Mouse (Mus musculus) heart, embryonic 14.5 days (tissue): ENCODE results near the gene Flrt1. TPM values are rescaled to one million over a fixed set of nuclear protein-coding genes. Genes with fewer than 3 reads are reported as not detected.
A peak's percentile ranks its signal among the peaks of the same experiment; 100 is the strongest.

Source experiments
- ATAC-seq: fragments of 200-750 bp; cut with Nextera tagmentation; 2 replicates; pipeline ENCODE4 v1.8.0; 2017; ENCODE audit warnings: low read depth, moderate TSS enrichment; ENCODE audit not compliant: insufficient number of reproducible peaks, insufficient read depth, low FRiP score
- H3K27ac ChIP-seq, 2 experiments: fragments of 200-500 bp in 1 of 2; fragments of 300-500 bp in 1 of 2; sonication (generic) in 1 of 2; replicated peaks in 1 of 2; 2 replicates each; pipeline ENCODE4 v1.5.1; 2012 to 2014; ENCODE audit warnings: low read depth in 2 of 2, low read length in 2 of 2, control low read depth in 1 of 2, mild to moderate bottlenecking in 1 of 2, mixed read lengths in 1 of 2; ENCODE audit not compliant: control insufficient read depth in 1 of 2, insufficient read depth in 1 of 2
- H3K27me3 ChIP-seq: fragments of 300-500 bp; sonication (generic); 2 replicates; pipeline ENCODE4 v1.6.1; 2014; ENCODE audit warnings: mild to moderate bottlenecking, low read length, control low read depth; ENCODE audit not compliant: control insufficient read depth, insufficient read depth
- H3K36me3 ChIP-seq: fragments of 300-500 bp; sonication (generic); 2 replicates; pipeline ENCODE4 v1.6.1; 2014; ENCODE audit warnings: mild to moderate bottlenecking, control low read depth, low read length, mixed read lengths; ENCODE audit not compliant: control insufficient read depth, insufficient read depth
- H3K4me1 ChIP-seq, 2 experiments: fragments of 200-500 bp in 1 of 2; fragments of 300-500 bp in 1 of 2; sonication (generic) in 1 of 2; 2 replicates each; pipeline ENCODE4 v1.6.1; 2012 to 2014; ENCODE audit warnings: low read length in 2 of 2, control low read depth in 1 of 2, mixed read lengths in 1 of 2; ENCODE audit not compliant: control insufficient read depth in 2 of 2, insufficient read depth in 2 of 2
- H3K4me2 ChIP-seq: fragments of 300-500 bp; sonication (generic); 2 replicates; pipeline ENCODE4 v1.6.1; 2014; ENCODE audit warnings: mild to moderate bottlenecking, low read length
- H3K4me3 ChIP-seq, 2 experiments: fragments of 200-500 bp in 1 of 2; fragments of 300-500 bp in 1 of 2; sonication (generic) in 1 of 2; 2 replicates each; pipeline ENCODE4 v1.5.1; 2012 to 2014; ENCODE audit warnings: low read length in 2 of 2, mild to moderate bottlenecking in 2 of 2, control low read depth in 1 of 2, low read depth in 1 of 2, moderate library complexity in 1 of 2; ENCODE audit not compliant: control insufficient read depth in 1 of 2, insufficient read depth in 1 of 2
- H3K9ac ChIP-seq: fragments of 300-500 bp; sonication (generic); 2 replicates; pipeline ENCODE4 v1.6.1; 2014; ENCODE audit warnings: mild to moderate bottlenecking, low read length
- H3K9me3 ChIP-seq: fragments of 300-500 bp; sonication (generic); 2 replicates; pipeline ENCODE4 v1.6.1; 2016; ENCODE audit warnings: low read length, control low read depth; ENCODE audit not compliant: control insufficient read depth
- WGBS: fragments of 180-500 bp; shearing (Covaris S2); extraction: QIAGEN DNeasy Blood & Tissue Kit; methylation state at CpG from one replicate; pipeline ENCODE4 v1.1.7; 2014; 5-methylcytosine and 5-hydroxymethylcytosine counted together
- polyA plus RNA-seq: library from polyadenylated mRNA; unstranded; fragments of >200 nt; fragmentation: Nextera tagmentation; extraction: Ambion mirVana; gene quantifications from 2 replicates; pipeline ENCODE4 v1.2.1, GENCODE M21; 2014

Flrt1 gene
- polyA plus RNA-seq, 1 experiment from 2014 or later, result 1.5 TPM

DNA sequence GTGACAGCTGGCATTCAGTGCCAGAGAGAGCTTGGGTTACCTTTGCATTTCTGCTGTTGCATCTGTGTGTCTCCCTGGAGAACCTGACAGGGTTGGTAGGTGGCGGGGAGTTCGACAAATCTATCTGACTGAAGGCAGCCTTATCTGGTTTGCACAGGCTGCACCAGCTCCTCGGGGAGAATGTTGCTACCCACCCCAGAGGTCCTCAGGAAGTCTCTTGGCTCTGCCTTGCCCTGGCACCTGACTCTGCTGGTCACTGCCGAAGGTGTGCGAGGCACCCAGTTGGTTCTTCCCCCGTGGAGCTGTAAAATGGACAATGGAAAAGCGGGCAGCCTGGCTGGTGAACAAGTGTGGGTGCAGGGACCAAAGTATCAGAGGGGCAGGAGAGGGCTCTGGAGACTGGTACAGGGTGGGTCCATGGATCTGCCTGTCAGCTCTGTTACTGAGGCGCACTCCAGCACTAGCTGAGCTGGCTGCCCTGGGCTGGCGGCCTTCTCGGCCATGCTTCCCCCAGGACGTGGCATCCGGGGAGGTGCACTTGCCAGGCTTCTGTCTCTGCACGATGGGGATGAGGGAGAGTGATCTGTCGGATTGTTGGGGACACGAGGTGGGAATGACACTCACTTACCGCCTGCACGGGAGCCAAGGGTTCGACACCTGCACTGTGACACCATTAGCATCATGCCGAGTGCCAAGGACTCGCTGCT is 38.0 kb downstream of the Flrt1 start:
- Histone ChIP-seq H3K36me3 (no peaks in the 10 kb centered on the region), H3K9ac (no peak overlapping the region), H3K4me2 (no peak overlapping the region), H3K4me3 (no peak overlapping the region), H3K4me1 (peaks cover 18 to 21% of the 10 kb centered on the region in 2 experiments), H3K27me3 (peaks cover 17% of the 10 kb centered on the region), H3K9me3 (no peaks in the 10 kb centered on the region), H3K27ac (no peak overlapping the region)
- WGBS, result 41% methylated on average over 20 of the region's 20 CpGs
- no peak for ATAC-seq

GRCm38 (mm10) chr19:7066828-7067342 is 38.6 kb downstream of the Flrt1 start:
- H3K27ac ChIP-seq, result no peak overlapping the region
- H3K9me3 ChIP-seq, result no peaks in the 10 kb centered on the region
- H3K4me3 ChIP-seq, result no peak overlapping the region
- no peaks in the 10 kb centered on the region for H3K36me3 ChIP-seq
- 45% methylated on average over 7 of the region's 8 CpGs for whole genome bisulfite sequencing
- peaks cover 17% of the 10 kb centered on the region for H3K27me3 ChIP-seq
- H3K4me1 ChIP-seq, result peaks cover 18 to 21% of the 10 kb centered on the region in 2 experiments
- no peak for ATAC-seq
- peak overlapping the region; percentile 20; the same call in 1 of the 2 replicates for H3K4me2 ChIP-seq
- no peak overlapping the region for H3K9ac ChIP-seq

DNA sequence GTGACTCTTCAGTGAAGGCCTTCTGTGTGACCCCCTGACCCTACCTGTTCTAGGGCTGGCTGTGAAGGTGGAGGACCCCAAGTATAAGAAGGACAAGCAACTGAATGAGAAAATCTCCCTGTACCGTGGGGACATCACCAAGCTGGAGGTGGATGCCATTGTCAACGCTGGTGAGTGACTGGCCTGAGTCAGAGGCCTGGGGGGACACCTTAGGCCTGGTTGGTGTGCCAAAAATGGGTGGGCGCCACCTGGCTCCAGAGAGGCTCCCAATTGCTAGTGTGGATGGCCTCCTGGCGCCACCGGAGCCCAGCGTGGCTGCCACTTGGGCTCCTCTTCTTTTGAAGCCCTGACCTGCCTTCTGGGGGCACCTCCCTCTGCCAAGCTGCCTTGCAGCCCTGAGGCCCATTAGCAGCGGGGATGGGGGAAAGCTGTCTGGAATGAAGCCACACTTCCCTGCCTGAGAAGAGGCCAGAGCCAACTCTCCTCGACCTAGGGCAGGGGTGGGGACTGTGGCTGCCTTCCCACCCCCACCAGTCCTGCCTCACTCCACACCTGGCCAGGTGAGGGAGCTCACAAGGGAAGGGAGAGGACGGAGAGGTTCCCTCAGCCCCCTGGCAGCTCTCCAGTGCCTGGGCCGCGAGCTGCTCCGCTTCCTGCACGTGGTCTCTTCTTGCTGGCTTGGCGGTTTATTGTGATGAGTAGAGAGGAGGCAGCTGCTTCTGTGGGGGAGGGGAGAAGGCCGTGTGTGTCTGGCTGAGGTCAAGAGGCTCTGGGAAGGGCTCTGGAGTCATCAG is 39.3 kb downstream of the Flrt1 start:
- Histone ChIP-seq H3K4me3 (no peak overlapping the region), H3K27me3 (peaks cover 17% of the 10 kb centered on the region), H3K36me3 (no peaks in the 10 kb centered on the region), H3K4me2 (peak overlapping the region; percentile 20; the same call in 1 of the 2 replicates), H3K9ac (peak overlapping the region; percentile 42; the same call in 1 of the 2 replicates), H3K4me1 (peaks cover 18 to 21% of the 10 kb centered on the region in 2 experiments), H3K9me3 (no peaks in the 10 kb centered on the region), H3K27ac (no peak overlapping the region)
- 35% methylated on average over 15 of the region's 15 CpGs for WGBS
- peak; percentile 24 for ATAC-seq

- 5% methylated on average over 3 of the region's 3 CpGs for WGBS
- no peaks in the 10 kb centered on the region for H3K36me3 ChIP-seq
- no peak overlapping the region for H3K4me3 ChIP-seq
- H3K9me3 ChIP-seq, result no peaks in the 10 kb centered on the region
- no peak for ATAC-seq
- no peak overlapping the region for H3K27ac ChIP-seq
- H3K9ac ChIP-seq, result no peak overlapping the region
- H3K4me2 ChIP-seq, result no peak overlapping the region
- peaks cover 16% of the 10 kb centered on the region for H3K27me3 ChIP-seq
- H3K4me1 ChIP-seq, result peaks cover 12 to 13% of the 10 kb centered on the region in 2 experiments
These were observed 41.0 kb downstream of the Flrt1 start for GRCm38 (mm10) chr19:7064571-7064970.

DNA sequence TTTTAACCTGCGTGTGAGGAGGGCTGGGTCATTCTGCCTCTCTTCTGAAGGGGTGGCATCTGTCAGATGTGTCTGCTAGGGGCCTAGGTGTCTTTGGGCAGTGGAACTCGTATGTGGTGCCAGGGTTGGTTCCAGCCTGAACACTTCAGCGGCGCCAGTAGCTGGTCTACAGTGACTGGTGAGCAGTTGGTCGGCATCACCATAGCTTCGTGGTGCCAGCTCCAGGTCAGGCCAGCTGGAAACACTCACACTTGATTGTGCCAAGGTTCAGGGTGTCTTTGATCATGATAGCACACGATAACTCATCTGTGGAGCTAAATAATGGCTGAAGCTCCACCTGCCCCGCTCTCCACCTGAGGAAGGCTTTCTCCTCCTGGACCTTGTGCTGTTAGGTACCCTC is 42.6 kb downstream of the Flrt1 start:
- Histone ChIP-seq H3K4me2 (no peak overlapping the region), H3K27ac (no peak overlapping the region), H3K9me3 (no peaks in the 10 kb centered on the region), H3K9ac (no peak overlapping the region), H3K27me3 (peaks cover 8% of the 10 kb centered on the region; the same call in 1 of the 2 replicates), H3K4me1 (peaks cover 18 to 21% of the 10 kb centered on the region in 2 experiments), H3K4me3 (no peak overlapping the region), H3K36me3 (no peaks in the 10 kb centered on the region)
- 83% methylated on average over 8 of the region's 8 CpGs for WGBS
- ATAC-seq, result no peak

DNA sequence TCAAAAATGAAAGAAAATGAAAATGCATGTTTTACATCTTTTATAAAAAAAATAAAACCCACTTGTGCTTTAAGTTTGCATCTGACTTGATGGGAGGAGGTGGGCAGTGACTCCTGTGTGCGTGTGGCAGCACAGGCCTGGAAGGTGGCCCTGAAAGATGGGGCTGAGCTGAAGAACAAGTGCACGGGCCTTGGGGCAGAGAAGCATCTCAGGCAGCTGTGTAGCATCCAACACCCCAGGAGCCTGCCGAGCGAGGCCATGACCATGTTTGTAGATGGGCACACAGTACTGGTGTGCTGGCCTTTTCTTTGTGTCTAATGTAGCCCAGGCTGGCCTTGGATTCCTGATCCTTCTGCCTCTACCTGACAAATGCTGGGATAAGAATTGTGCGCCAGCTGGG is 43.4 kb downstream of the Flrt1 start:
- no peak overlapping the region for H3K27ac ChIP-seq
- no peak overlapping the region for H3K4me2 ChIP-seq
- no peak for ATAC-seq
- 84% methylated on average over 5 of the region's 5 CpGs for WGBS
- H3K27me3 ChIP-seq, result no peaks in the 10 kb centered on the region
- H3K36me3 ChIP-seq, result no peaks in the 10 kb centered on the region
- no peaks in the 10 kb centered on the region for H3K9me3 ChIP-seq
- H3K4me3 ChIP-seq, result no peak overlapping the region
- H3K9ac ChIP-seq, result no peak overlapping the region
- H3K4me1 ChIP-seq, result peaks cover 23 to 25% of the 10 kb centered on the region in 2 experiments

- no peak for ATAC-seq
- Histone ChIP-seq H3K27me3 (no peaks in the 10 kb centered on the region), H3K4me2 (peak overlapping the region; percentile 99), H3K4me3 (peak overlapping the region in 1 of 2 experiments; percentile 71; a peak in 2 of 4 replicates), H3K36me3 (no peaks in the 10 kb centered on the region), H3K9ac (peak overlapping the region; percentile 84; the same call in 1 of the 2 replicates), H3K27ac (peak overlapping the region; percentile 73 to 90; a peak in 3 of 4 replicates), H3K9me3 (no peaks in the 10 kb centered on the region), H3K4me1 (peaks cover 24% of the 10 kb centered on the region in 2 experiments)
- WGBS, result 46% methylated on average over 6 of the region's 6 CpGs
These were observed 47.0 kb downstream of the Flrt1 start for GRCm38 (mm10) chr19:7058541-7058940.
